ENCODE assay signal across 24 mouse cellular contexts in the genomic region with DNA sequence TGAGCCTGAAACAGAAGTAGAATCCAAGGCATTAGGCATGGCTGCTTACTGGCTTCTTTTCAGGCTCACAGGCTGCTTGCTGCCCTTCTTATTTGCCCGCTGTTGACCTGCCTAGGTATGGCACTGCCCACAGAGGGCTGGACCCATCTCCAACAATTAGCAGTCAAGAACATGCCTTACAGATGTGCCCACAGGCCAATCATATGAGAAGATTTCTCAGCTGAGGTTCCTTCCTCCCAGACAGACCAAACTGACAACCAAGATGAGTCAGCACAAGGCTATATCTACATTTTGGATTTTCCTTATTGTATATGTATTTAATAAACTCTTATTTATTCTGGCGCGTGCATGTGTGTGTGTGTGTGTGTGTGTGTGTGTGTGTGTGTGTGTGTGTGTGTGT.
"Had no signal": no experiment of that assay in that cellular context is flagged by ENCODE, and none has a peak within 500 bp of the region (broad histone marks: within the 10 kb centered on the region; RNA-seq: fewer than 3 reads in every experiment).

No protein-coding gene starts in this region.

- H3K9me3 ChIP-seq: lung, embryonic 15.5 days; midbrain, embryonic 10.5 days; midbrain, embryonic 12.5 days; neural tube, embryonic 13.5 days; neural tube, embryonic 15.5 days; stomach, embryonic 15.5 days had no signal

- H3K4me1 ChIP-seq: lung, embryonic 15.5 days; midbrain, embryonic 10.5 days; midbrain, embryonic 12.5 days; neural tube, embryonic 13.5 days; neural tube, embryonic 15.5 days; stomach, embryonic 15.5 days had no signal

- H3K27ac ChIP-seq: lung, embryonic 15.5 days; macrophage; midbrain, embryonic 10.5 days; midbrain, embryonic 12.5 days; neural tube, embryonic 13.5 days; neural tube, embryonic 15.5 days; stomach, embryonic 15.5 days; stomach, postnatal 0 days had no signal

- H3K4me2 ChIP-seq: lung, embryonic 15.5 days; midbrain, embryonic 12.5 days; neural tube, embryonic 13.5 days; neural tube, embryonic 15.5 days; stomach, embryonic 15.5 days had no signal

- H3K4me3 ChIP-seq: lung, embryonic 15.5 days; midbrain, embryonic 10.5 days; midbrain, embryonic 12.5 days; myocyte; neural tube, embryonic 13.5 days; neural tube, embryonic 15.5 days; stomach, embryonic 15.5 days had no signal

- H3K27me3 ChIP-seq: lung, embryonic 15.5 days; midbrain, embryonic 12.5 days; neural tube, embryonic 13.5 days; neural tube, embryonic 15.5 days; stomach, embryonic 15.5 days had no signal

- H3K36me3 ChIP-seq: lung, embryonic 15.5 days; midbrain, embryonic 10.5 days; midbrain, embryonic 12.5 days; neural tube, embryonic 13.5 days; neural tube, embryonic 15.5 days; stomach, embryonic 15.5 days had no signal

- ATAC-seq: liver, postnatal 0 days; lung, postnatal 0 days; midbrain, embryonic 16.5 days had no signal

- H3K9ac ChIP-seq: liver, postnatal 0 days; lung, embryonic 15.5 days; midbrain, embryonic 12.5 days; neural tube, embryonic 13.5 days; neural tube, embryonic 15.5 days; stomach, embryonic 15.5 days had no signal

- DNase-seq: liver, postnatal 0 days; lung, adult 2 months; lung, postnatal 14 days; lung, postnatal 36 days; midbrain, embryonic 14.5 days; retina, postnatal 1 day; right cerebral cortex, adult 18-20 months; right cerebral cortex, postnatal 25 days; right cerebral cortex, postnatal 4 days; spleen, adult 18-20 months; thymus, adult 2 months; thymus, postnatal 25 days; thymus, postnatal 4 days had no signal
